Mouse (Mus musculus): Measurements from ENCODE around the gene Panx2. TPM values are rescaled to one million over a fixed set of nuclear protein-coding genes. Genes with fewer than 3 reads are reported as not detected.

Panx2 gene
- total and polyA plus RNA-seq, 2 experiments from 2014 or later = 0.93 TPM; not detected in 1

DNA sequence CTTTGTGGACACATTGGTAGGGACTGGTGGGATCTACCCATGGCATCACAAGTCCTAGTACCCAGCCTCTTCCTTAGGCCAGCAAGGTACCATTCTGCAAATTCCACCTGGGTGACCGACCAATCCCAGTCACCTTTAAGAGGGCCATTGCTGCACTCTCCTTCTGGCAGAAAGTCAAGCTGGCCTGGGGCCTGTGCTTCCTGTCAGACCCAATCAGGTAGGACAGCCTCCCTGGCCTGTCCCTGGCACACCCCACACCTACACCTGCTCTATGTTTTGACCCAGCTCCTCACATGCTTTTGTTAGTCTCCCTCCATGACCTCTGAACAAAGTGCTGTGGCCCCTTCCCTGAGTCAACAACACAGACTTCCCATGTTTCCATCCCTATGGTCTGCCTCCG lies 25.3 kb downstream of the Panx2 start:
- WGBS = 89% methylated on average over 2 of the region's 2 CpGs
- Histone ChIP-seq H3K9ac (replicated peaks; ENCODE audit: low read depth, low read length) (no peak overlapping the region), H3K27ac (ENCODE audit: low read depth) (no peak overlapping the region), H3K4me2 (ENCODE audit: low read depth, low read length) (no peak overlapping the region), H3K4me3 (ENCODE audit: low read depth, low read length) (no peak overlapping the region), H3K36me3 (replicated peaks; ENCODE audit: control insufficient read depth, insufficient read depth, low read length) (peaks cover 58% of the 10 kb centered on the region), H3K9me3 (replicated peaks; ENCODE audit: control insufficient read depth, low read length) (no peaks in the 10 kb centered on the region), H3K4me1 (ENCODE audit: control insufficient read depth, insufficient read depth) (peaks cover 4% of the 10 kb centered on the region; the same call in 1 of the 2 replicates), H3K27me3 (ENCODE audit: control insufficient read depth, insufficient read depth, low read length) (no peaks in the 10 kb centered on the region)
- no peak for TF ChIP-seq EP300 (IDR thresholded peaks at IDR 0.05; ENCODE audit: low read depth)
- TF ChIP-seq CTCF (IDR thresholded peaks at IDR 0.05; ENCODE audit: low read depth) = no peak
- DNase-seq (ENCODE audit: low spot score) (no peak), ATAC-seq (ENCODE audit: insufficient read depth, low read depth) (no peak)

DNA sequence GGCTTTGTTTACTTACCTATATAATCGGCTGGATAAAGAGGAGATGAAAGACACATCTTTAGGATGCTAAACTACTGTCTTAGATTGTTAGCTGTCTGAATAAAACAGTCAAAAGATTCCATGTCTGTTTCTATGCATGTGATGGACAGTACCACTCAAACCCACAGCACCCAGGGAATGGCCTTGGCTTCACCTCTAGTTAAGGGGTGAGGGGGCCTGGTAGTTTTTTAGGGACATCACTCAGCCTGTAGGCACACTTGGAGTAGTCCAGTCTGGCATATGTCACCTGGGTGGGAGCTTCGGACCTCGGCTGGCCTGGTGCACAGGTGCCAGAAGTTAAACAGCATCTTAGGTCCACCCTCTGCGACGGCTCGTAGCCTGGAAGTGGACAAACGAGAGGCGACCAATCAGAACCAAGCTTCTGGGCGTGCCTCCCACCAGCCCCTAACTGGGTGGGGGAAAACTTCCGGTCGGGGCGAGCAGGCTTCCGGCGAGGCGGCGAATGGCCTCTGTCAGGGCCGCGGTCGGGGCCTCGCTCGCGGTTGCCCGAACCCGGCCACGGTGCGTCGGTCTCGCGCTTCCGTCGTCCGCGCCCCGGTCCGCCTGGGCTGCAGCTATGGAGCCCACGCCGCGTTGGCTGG lies 29.2 kb downstream of the Panx2 start, which contains the start of gene Selenoo:
Gene Selenoo, plus strand, starts transcription at position 478 of the 641 bp plus-strand sequence.
- peak within 1 kb of the TSS; percentile 84 for H3K4me3 ChIP-seq (ENCODE audit: low read depth, low read length)

GRCm38 (mm10) chr15:89089248-89090051 lies 29.9 kb downstream of the Panx2 start:
- H3K36me3 ChIP-seq (replicated peaks; ENCODE audit: control insufficient read depth, insufficient read depth, low read length) = peaks cover 48% of the 10 kb centered on the region
- WGBS = 3% methylated on average over 65 of the region's 68 CpGs
- DNase-seq (ENCODE audit: low spot score) = no peak

More for the DNA sequence above, 29.2 kb downstream of the Panx2 start, which contains the start of gene Selenoo:
- TF ChIP-seq CTCF (IDR thresholded peaks at IDR 0.05; ENCODE audit: low read depth) (no peak), EP300 (IDR thresholded peaks at IDR 0.05; ENCODE audit: low read depth) (0 out of 2 replicates have a peak, but pooled peaks have one; percentile 30)
- Histone ChIP-seq H3K9me3 (replicated peaks; ENCODE audit: control insufficient read depth, low read length) (no peaks in the 10 kb centered on the region), H3K36me3 (replicated peaks; ENCODE audit: control insufficient read depth, insufficient read depth, low read length) (peaks cover 48% of the 10 kb centered on the region), H3K27ac (ENCODE audit: low read depth) (peak within 1 kb of the TSS; percentile 86), H3K9ac (replicated peaks; ENCODE audit: low read depth, low read length) (peak within 1 kb of the TSS; percentile 90), H3K4me1 (ENCODE audit: control insufficient read depth, insufficient read depth) (peaks cover 10% of the 10 kb centered on the region; the same call in 1 of the 2 replicates), H3K27me3 (ENCODE audit: control insufficient read depth, insufficient read depth, low read length) (no peaks in the 10 kb centered on the region), H3K4me2 (ENCODE audit: low read depth, low read length) (peak within 1 kb of the TSS; percentile 95)
- ATAC-seq (ENCODE audit: insufficient read depth, low read depth) (peak; percentile 96), DNase-seq (ENCODE audit: low spot score) (peak; percentile 88)
- 2% methylated on average over 38 of the region's 38 CpGs for WGBS

GRCm38 (mm10) chr15:89090662-89091061 lies 31.1 kb downstream of the Panx2 start:
- H3K4me1 ChIP-seq (ENCODE audit: control insufficient read depth, insufficient read depth) = peaks cover 10% of the 10 kb centered on the region; the same call in 1 of the 2 replicates
- H3K27ac ChIP-seq (ENCODE audit: low read depth) = no peak overlapping the region
- no peak for ATAC-seq (ENCODE audit: insufficient read depth, low read depth)
- H3K9ac ChIP-seq (replicated peaks; ENCODE audit: low read depth, low read length) = no peak overlapping the region
- H3K36me3 ChIP-seq (replicated peaks; ENCODE audit: control insufficient read depth, insufficient read depth, low read length) = peaks cover 48% of the 10 kb centered on the region
- H3K4me3 ChIP-seq (ENCODE audit: low read depth, low read length) = no peak overlapping the region
- TF ChIP-seq CTCF (IDR thresholded peaks at IDR 0.05; ENCODE audit: low read depth) = no peak
- no peaks in the 10 kb centered on the region for H3K27me3 ChIP-seq (ENCODE audit: control insufficient read depth, insufficient read depth, low read length)
- H3K4me2 ChIP-seq (ENCODE audit: low read depth, low read length) = no peak overlapping the region
- 86% methylated on average over 4 of the region's 4 CpGs for WGBS
- DNase-seq (ENCODE audit: low spot score) = no peak
- no peaks in the 10 kb centered on the region for H3K9me3 ChIP-seq (replicated peaks; ENCODE audit: control insufficient read depth, low read length)

More at GRCm38 (mm10) chr15:89089248-89090051, 29.9 kb downstream of the Panx2 start:
- H3K4me1 ChIP-seq (ENCODE audit: control insufficient read depth, insufficient read depth) = peaks cover 10% of the 10 kb centered on the region; the same call in 1 of the 2 replicates
- peak overlapping the region; percentile 95 for H3K4me2 ChIP-seq (ENCODE audit: low read depth, low read length)
- H3K9me3 ChIP-seq (replicated peaks; ENCODE audit: control insufficient read depth, low read length) = no peaks in the 10 kb centered on the region
- ATAC-seq (ENCODE audit: insufficient read depth, low read depth) = peak; percentile 68
- H3K27ac ChIP-seq (ENCODE audit: low read depth) = peak overlapping the region; percentile 86
- no peaks in the 10 kb centered on the region for H3K27me3 ChIP-seq (ENCODE audit: control insufficient read depth, insufficient read depth, low read length)
- peak overlapping the region; percentile 84 for H3K4me3 ChIP-seq (ENCODE audit: low read depth, low read length)
- peak overlapping the region; percentile 90 for H3K9ac ChIP-seq (replicated peaks; ENCODE audit: low read depth, low read length)
- TF ChIP-seq EP300 (IDR thresholded peaks at IDR 0.05; ENCODE audit: low read depth) = no peak
- TF ChIP-seq CTCF (IDR thresholded peaks at IDR 0.05; ENCODE audit: low read depth) = no peak

- 78% methylated on average over 5 of the region's 5 CpGs for WGBS
- no peak overlapping the region for H3K4me3 ChIP-seq (ENCODE audit: low read depth, low read length)
- no peaks in the 10 kb centered on the region for H3K9me3 ChIP-seq (replicated peaks; ENCODE audit: control insufficient read depth, low read length)
- TF ChIP-seq CTCF (IDR thresholded peaks at IDR 0.05; ENCODE audit: low read depth) = no peak
- no peak for TF ChIP-seq EP300 (IDR thresholded peaks at IDR 0.05; ENCODE audit: low read depth)
- H3K27me3 ChIP-seq (ENCODE audit: control insufficient read depth, insufficient read depth, low read length) = no peaks in the 10 kb centered on the region
- DNase-seq (ENCODE audit: low spot score) = no peak
- peaks cover 48% of the 10 kb centered on the region for H3K36me3 ChIP-seq (replicated peaks; ENCODE audit: control insufficient read depth, insufficient read depth, low read length)
- peaks cover 10% of the 10 kb centered on the region; the same call in 1 of the 2 replicates for H3K4me1 ChIP-seq (ENCODE audit: control insufficient read depth, insufficient read depth)
- no peak overlapping the region for H3K27ac ChIP-seq (ENCODE audit: low read depth)
- H3K9ac ChIP-seq (replicated peaks; ENCODE audit: low read depth, low read length) = no peak overlapping the region
- no peak for ATAC-seq (ENCODE audit: insufficient read depth, low read depth)
- H3K4me2 ChIP-seq (ENCODE audit: low read depth, low read length) = no peak overlapping the region
Observed at GRCm38 (mm10) chr15:89092181-89092580, 32.6 kb downstream of the Panx2 start.
